Mouse (Mus musculus): ENCODE data around the gene Zfp53. TPM values are rescaled to one million over a fixed set of nuclear protein-coding genes. Genes with fewer than 3 reads are reported as not detected.
A peak's percentile ranks its signal among the peaks of the same experiment; 100 is the strongest.

Gene Zfp53
- polyA plus RNA-seq, 1 experiment from 2014 or later = 3.5 TPM

DNA sequence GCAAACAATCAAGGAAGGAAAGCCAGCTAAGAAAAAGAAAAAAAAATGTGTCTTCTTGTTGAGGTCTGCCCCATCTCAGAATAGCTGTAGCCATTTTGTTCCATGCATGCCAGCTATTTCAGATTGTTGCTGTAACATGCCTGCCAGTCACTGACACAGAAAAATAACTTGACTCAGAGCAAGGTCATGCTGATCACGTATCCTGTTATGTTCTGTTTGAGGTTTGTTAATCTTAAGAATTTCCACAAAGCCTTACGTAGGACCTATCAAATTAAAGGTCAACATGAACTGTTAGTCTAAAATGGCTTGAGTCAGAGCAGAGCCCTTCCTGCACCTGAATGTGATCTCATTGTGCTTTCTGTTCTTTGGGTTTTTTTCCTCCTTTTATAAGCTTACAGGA lies 47.9 kb downstream of the Zfp53 start:
- 56% methylated on average over 2 of the region's 2 CpGs for WGBS (ENCODE audit: insufficient replicate concordance)

DNA sequence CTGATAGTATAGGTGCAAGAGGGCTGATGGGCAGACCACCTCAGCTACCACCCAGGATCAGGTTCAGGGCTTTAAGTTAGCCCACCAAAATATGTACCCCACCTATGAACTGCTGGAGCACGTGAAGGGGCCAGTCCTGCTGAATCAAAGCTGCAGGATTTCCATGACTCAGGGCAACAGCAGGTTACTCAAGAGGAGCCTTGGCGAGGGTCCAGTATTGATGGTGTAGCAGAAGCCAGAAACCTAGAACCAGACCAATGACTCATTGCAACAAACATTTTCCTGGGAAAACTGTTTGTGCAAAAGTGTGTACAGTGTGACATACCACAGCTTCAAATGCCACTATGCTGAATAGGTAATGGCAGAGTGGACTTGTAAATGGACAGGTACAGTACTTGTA lies 69.0 kb downstream of the Zfp53 start:
- DNase-seq (peak; percentile 51), ATAC-seq (peak; percentile 33; the same call in 1 of the 2 replicates)
- TF ChIP-seq CTCF (IDR thresholded peaks at IDR 0.05; ENCODE audit: low read depth) = no peak
- Histone ChIP-seq H3K36me3 (replicated peaks; ENCODE audit: insufficient read depth, low read length) (no peaks in the 10 kb centered on the region), H3K27ac (ENCODE audit: low read depth) (no peak overlapping the region), H3K4me3 (ENCODE audit: low read depth, low read length) (no peak overlapping the region), H3K9ac (replicated peaks) (no peak overlapping the region), H3K27me3 (ENCODE audit: insufficient read depth, low read length) (no peaks in the 10 kb centered on the region), H3K4me2 (ENCODE audit: low read depth, low read length) (no peak overlapping the region), H3K4me1 (ENCODE audit: insufficient read depth) (no peaks in the 10 kb centered on the region), H3K9me3 (ENCODE audit: low read length) (no peaks in the 10 kb centered on the region)
- 75% methylated on average over 2 of the region's 2 CpGs for whole genome bisulfite sequencing (ENCODE audit: insufficient replicate concordance)

More for the DNA sequence above, 47.9 kb downstream of the Zfp53 start:
- no peak overlapping the region for H3K4me2 ChIP-seq (ENCODE audit: low read depth, low read length)
- H3K27ac ChIP-seq (ENCODE audit: low read depth) = no peak overlapping the region
- H3K36me3 ChIP-seq (replicated peaks; ENCODE audit: insufficient read depth, low read length) = no peaks in the 10 kb centered on the region
- ATAC-seq (no peak), DNase-seq (no peak)
- H3K4me3 ChIP-seq (ENCODE audit: low read depth, low read length) = no peak overlapping the region
- H3K9me3 ChIP-seq (ENCODE audit: low read length) = no peaks in the 10 kb centered on the region
- H3K27me3 ChIP-seq (ENCODE audit: insufficient read depth, low read length) = no peaks in the 10 kb centered on the region
- no peak overlapping the region for H3K9ac ChIP-seq (replicated peaks)
- H3K4me1 ChIP-seq (ENCODE audit: insufficient read depth) = peaks cover 24% of the 10 kb centered on the region
- TF ChIP-seq CTCF (IDR thresholded peaks at IDR 0.05; ENCODE audit: low read depth) (no peak), EP300 (IDR thresholded peaks at IDR 0.05; ENCODE audit: low read depth) (no peak)

Other genes with a start within 250 kb of the Zfp53 start
- gene Vmn1r235, start 232.6 kb upstream of the Zfp53 start, polyA plus RNA-seq (2015; fragmentation: Nextera tagmentation; extraction: Ambion mirVana) = not detected in 2 replicates
- not detected in 2 replicates for gene Vmn1r236, start 206.1 kb upstream of the Zfp53 start, polyA plus RNA-seq (2015; fragmentation: Nextera tagmentation; extraction: Ambion mirVana)
- gene Vmn1r237, start 177.1 kb upstream of the Zfp53 start, polyA plus RNA-seq (2015; fragmentation: Nextera tagmentation; extraction: Ambion mirVana) = not detected in 2 replicates
- 0.40 and 0.55 TPM in 2 replicates for gene Zfp677, start 105.2 kb upstream of the Zfp53 start, polyA plus RNA-seq (2015; fragmentation: Nextera tagmentation; extraction: Ambion mirVana)
- gene Zfp54, start 65.8 kb upstream of the Zfp53 start, polyA plus RNA-seq (2015; fragmentation: Nextera tagmentation; extraction: Ambion mirVana) = 1.7 and 1.9 TPM in 2 replicates
- 3.1 and 4.7 TPM in 2 replicates for gene Zfp51, start 38.6 kb upstream of the Zfp53 start, polyA plus RNA-seq (2015; fragmentation: Nextera tagmentation; extraction: Ambion mirVana)
- 0.85 and 1.2 TPM in 2 replicates for gene Zfp52, start 46.5 kb downstream of the Zfp53 start, polyA plus RNA-seq (2015; fragmentation: Nextera tagmentation; extraction: Ambion mirVana)
- gene Zfp948, start 78.0 kb downstream of the Zfp53 start, polyA plus RNA-seq (2015; fragmentation: Nextera tagmentation; extraction: Ambion mirVana) = 3.2 and 3.7 TPM in 2 replicates
- 0.80 and 1.1 TPM in 2 replicates for gene Zfp983, start 161.6 kb downstream of the Zfp53 start, polyA plus RNA-seq (2015; fragmentation: Nextera tagmentation; extraction: Ambion mirVana)
- 0.82 and 2.1 TPM in 2 replicates for gene Gm10226, start 202.9 kb downstream of the Zfp53 start, polyA plus RNA-seq (2015; fragmentation: Nextera tagmentation; extraction: Ambion mirVana)
- 1.3 and 1.9 TPM in 2 replicates for gene Zfp760, start 218.7 kb downstream of the Zfp53 start, polyA plus RNA-seq (2015; fragmentation: Nextera tagmentation; extraction: Ambion mirVana)
- gene Zfp229, start 241.8 kb downstream of the Zfp53 start, polyA plus RNA-seq (2015; fragmentation: Nextera tagmentation; extraction: Ambion mirVana) = 1.4 and 1.6 TPM in 2 replicates